Mouse (Mus musculus): ENCODE data around the gene Cntfr. TPM values are rescaled to one million over a fixed set of nuclear protein-coding genes. Genes with fewer than 3 reads are reported as not detected.
A peak's percentile ranks its signal among the peaks of the same experiment; 100 is the strongest.
"Not testable (repeated sequence)": the region's sequence is repeated elsewhere in the genome, so short reads cannot be mapped to it uniquely, and the experiment has no call there.

The Cntfr gene
- polyA plus RNA-seq, 1 experiment from 2014 or later = 0.22 TPM

DNA sequence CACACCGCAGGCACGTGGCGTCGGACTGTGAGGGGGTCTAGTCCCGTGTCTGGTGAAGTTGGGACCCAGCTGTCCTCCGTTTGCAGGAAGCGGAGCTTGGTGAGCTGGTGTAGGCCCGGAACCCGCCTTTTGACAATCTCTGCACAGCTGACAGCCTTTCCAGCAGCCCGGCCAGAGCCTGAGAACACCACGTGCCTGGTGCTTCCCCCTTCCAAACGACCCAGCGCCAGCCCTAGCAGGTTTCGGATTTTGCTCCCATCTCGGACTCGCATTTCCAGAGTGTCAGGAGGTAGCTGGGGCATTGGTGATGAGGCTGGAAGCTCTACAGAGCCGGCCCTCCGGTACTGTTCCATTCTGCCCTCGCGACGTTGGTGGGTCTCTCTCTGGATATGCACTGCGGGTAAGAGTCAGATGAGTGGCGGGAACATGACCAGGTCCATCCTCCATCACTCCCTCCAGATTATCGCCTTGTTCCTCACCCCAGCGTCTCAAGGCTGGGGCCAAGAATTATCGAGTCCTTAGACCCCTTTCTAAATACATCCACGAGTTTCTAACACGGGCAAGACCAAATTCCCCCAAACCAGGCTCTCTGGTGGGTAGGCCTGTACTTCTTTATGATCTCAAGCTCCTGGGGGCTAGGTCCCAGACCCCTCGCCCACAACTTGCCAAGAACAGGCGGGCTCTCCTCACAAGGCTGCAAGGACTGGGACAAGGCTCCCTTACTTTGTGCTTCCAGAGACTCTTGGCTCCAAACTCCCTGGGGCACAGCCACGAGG, 15.7 kb upstream of the Cntfr start:
- Histone ChIP-seq H3K27me3 (ENCODE audit: control insufficient read depth, insufficient read depth, low read depth, low read length) (peaks cover 3% of the 10 kb centered on the region; the same call in 1 of the 2 replicates), H3K36me3 (ENCODE audit: control insufficient read depth, insufficient read depth) (no peaks in the 10 kb centered on the region; the same call in 1 of the 2 replicates), H3K4me3 (ENCODE audit: low read depth, low read length) (peak overlapping the region; percentile 88), H3K9me3 (replicated peaks; ENCODE audit: control insufficient read depth, low read length) (no peaks in the 10 kb centered on the region), H3K4me2 (ENCODE audit: low read depth, low read length) (peak overlapping the region; percentile 96), H3K4me1 (ENCODE audit: control insufficient read depth, low read depth, low read length) (peaks cover 17% of the 10 kb centered on the region), H3K27ac (ENCODE audit: low read length) (peak overlapping the region; percentile 62; the same call in 1 of the 2 replicates), H3K9ac (ENCODE audit: low read depth, low read length) (peak overlapping the region; percentile 92)
- 42% methylated on average over 31 of the region's 31 CpGs for WGBS (ENCODE audit: insufficient replicate concordance)
- peak; percentile 35 for ATAC-seq (ENCODE audit: low read depth)

DNA sequence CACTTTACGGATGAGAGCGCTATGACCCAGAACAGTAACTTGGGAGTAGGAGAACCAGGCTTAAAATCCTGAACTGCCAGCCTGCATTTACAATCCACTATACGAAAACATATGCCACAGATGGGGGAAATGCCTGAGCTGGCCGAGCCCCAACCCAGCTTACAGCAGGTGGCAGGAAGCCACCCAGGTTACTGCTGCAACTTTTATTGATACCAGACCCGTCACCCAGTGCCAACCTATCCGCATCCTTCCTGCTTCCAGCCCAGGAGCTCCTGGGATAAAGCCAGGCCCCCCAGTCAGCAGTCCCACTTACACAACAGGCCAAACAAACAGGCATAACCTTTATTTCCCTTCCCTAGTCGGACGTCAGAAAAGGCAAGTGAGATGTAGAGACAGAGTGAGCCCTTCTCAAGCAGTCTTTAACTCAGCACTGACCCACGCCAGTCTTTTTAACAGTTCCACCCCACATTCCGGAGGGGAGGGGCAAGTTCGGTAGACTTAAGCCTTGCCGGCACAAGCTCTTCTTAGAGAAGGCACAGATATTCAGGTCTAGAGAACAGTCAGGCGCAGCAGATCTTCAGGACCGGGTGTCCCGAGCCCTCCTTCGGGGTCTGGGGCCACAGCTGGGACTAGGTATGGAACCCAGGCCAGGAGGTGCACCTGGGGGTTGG, 15.0 kb upstream of the Cntfr start:
- peak overlapping the region; percentile 88 for H3K4me3 ChIP-seq (ENCODE audit: low read depth, low read length)
- peak overlapping the region; percentile 96 for H3K4me2 ChIP-seq (ENCODE audit: low read depth, low read length)
- peaks cover 4% of the 10 kb centered on the region; the same call in 1 of the 2 replicates for H3K27me3 ChIP-seq (ENCODE audit: control insufficient read depth, insufficient read depth, low read depth, low read length)
- WGBS (ENCODE audit: insufficient replicate concordance) = 74% methylated on average over 16 of the region's 16 CpGs
- no peak for ATAC-seq (ENCODE audit: low read depth)
- peak overlapping the region; percentile 92 for H3K9ac ChIP-seq (ENCODE audit: low read depth, low read length)
- H3K4me1 ChIP-seq (ENCODE audit: control insufficient read depth, low read depth, low read length) = peaks cover 17% of the 10 kb centered on the region
- no peaks in the 10 kb centered on the region for H3K36me3 ChIP-seq (ENCODE audit: control insufficient read depth, insufficient read depth)
- no peaks in the 10 kb centered on the region for H3K9me3 ChIP-seq (replicated peaks; ENCODE audit: control insufficient read depth, low read length)
- H3K27ac ChIP-seq (ENCODE audit: low read length) = no peak overlapping the region

DNA sequence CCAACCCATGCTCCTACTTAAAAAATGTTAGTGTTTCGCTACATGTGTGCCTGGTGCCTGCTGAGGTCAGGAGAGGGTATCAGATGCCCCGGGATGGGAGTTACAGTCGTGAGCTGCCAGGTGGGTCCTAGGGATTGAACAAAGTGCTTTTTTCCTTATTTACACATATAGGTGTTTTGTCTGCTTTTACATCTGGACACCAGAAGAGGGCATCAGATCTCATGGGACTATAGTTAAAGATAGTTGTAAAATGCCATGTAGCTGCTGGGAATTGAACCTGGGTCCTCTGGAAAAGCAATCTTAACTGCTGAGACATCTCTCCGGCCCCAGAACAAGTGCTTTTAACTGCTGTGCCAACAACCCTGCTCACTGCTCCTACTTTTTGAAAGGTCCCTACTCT, 13.3 kb upstream of the Cntfr start:
- WGBS (ENCODE audit: insufficient replicate concordance) = 66% methylated on average over 4 of the region's 4 CpGs
- H3K9me3 ChIP-seq (replicated peaks; ENCODE audit: control insufficient read depth, low read length) = no peaks in the 10 kb centered on the region
- H3K4me3 ChIP-seq (ENCODE audit: low read depth, low read length) = no peak overlapping the region
- no peak overlapping the region for H3K27ac ChIP-seq (ENCODE audit: low read length)
- H3K4me2 ChIP-seq (ENCODE audit: low read depth, low read length) = no peak overlapping the region
- H3K4me1 ChIP-seq (ENCODE audit: control insufficient read depth, low read depth, low read length) = peaks cover 17% of the 10 kb centered on the region
- no peak for ATAC-seq (ENCODE audit: low read depth)
- H3K27me3 ChIP-seq (ENCODE audit: control insufficient read depth, insufficient read depth, low read depth, low read length) = peaks cover 8% of the 10 kb centered on the region; the same call in 1 of the 2 replicates
- H3K36me3 ChIP-seq (ENCODE audit: control insufficient read depth, insufficient read depth) = no peaks in the 10 kb centered on the region
- no peak overlapping the region for H3K9ac ChIP-seq (ENCODE audit: low read depth, low read length)

DNA sequence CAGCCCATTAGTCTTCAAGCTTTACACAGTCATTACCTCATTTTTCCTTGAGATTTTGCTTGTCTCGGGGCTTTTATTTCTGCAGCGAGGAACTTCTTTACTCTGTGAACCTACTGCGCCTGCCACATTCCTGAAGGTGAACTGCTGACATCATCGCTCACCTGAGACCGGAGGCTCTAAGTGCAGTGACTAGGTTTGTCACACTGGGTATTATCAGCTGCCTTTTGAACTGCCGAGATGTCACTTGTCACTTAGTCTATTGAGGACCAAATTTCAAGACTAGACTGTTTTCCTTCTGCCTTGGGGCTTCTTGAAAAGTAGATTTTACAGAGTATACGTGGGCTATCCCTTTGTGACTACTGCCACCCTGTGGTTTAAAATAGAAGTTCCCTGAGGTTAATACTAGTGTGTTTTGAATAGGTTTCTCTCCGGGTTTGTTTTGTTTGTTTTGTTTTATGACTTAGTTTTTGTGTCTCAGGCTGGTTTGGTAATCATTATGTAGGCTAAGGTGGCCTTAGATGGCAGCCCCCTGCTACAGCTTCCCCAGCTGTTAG, 11.4 kb upstream of the Cntfr start:
- ATAC-seq (ENCODE audit: low read depth) = no peak
- no peak overlapping the region for H3K9ac ChIP-seq (ENCODE audit: low read depth, low read length)
- H3K4me1 ChIP-seq (ENCODE audit: control insufficient read depth, low read depth, low read length) = peaks cover 9% of the 10 kb centered on the region
- WGBS (ENCODE audit: insufficient replicate concordance) = 37% methylated on average over 8 of the region's 8 CpGs
- H3K27me3 ChIP-seq (ENCODE audit: control insufficient read depth, insufficient read depth, low read depth, low read length) = peaks cover 13% of the 10 kb centered on the region
- H3K27ac ChIP-seq (ENCODE audit: low read length) = no peak overlapping the region
- no peak overlapping the region for H3K4me3 ChIP-seq (ENCODE audit: low read depth, low read length)
- H3K9me3 ChIP-seq (replicated peaks; ENCODE audit: control insufficient read depth, low read length) = no peaks in the 10 kb centered on the region
- H3K36me3 ChIP-seq (ENCODE audit: control insufficient read depth, insufficient read depth) = no peaks in the 10 kb centered on the region
- H3K4me2 ChIP-seq (ENCODE audit: low read depth, low read length) = no peak overlapping the region

DNA sequence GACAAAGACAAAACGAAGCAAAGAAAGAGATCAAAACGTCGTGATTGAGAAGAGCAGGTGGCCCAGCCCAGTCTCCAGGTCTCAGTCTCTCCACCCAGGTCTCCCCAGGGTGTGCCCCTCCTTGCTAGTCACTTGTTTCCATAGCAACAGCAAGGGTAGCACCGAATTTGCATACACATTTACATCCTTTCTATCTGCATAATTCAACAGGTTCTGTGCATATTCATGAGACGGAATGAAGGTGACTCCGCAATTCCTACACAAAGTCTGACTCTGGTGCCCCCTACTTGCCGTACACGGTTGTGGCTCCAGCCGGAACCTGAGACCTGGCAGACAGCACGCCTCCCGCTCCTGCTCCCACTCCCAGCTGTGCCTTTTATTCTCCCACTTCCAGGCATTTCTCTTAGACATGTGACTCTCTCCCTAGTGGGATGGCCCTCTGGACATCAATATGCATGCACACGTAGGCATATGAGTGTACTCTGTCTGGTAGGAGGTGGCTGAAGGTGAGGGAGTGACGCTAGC, 10.2 kb upstream of the Cntfr start:
- ATAC-seq (ENCODE audit: low read depth) = no peak
- Histone ChIP-seq H3K27me3 (ENCODE audit: control insufficient read depth, insufficient read depth, low read depth, low read length) (peaks cover 14% of the 10 kb centered on the region), H3K36me3 (ENCODE audit: control insufficient read depth, insufficient read depth) (no peaks in the 10 kb centered on the region), H3K4me2 (ENCODE audit: low read depth, low read length) (no peak overlapping the region), H3K4me1 (ENCODE audit: control insufficient read depth, low read depth, low read length) (peaks cover 2% of the 10 kb centered on the region), H3K27ac (ENCODE audit: low read length) (no peak overlapping the region), H3K9ac (ENCODE audit: low read depth, low read length) (no peak overlapping the region), H3K4me3 (ENCODE audit: low read depth, low read length) (no peak overlapping the region), H3K9me3 (replicated peaks; ENCODE audit: control insufficient read depth, low read length) (no peaks in the 10 kb centered on the region)
- WGBS (ENCODE audit: insufficient replicate concordance) = 4% methylated on average over 13 of the region's 13 CpGs

DNA sequence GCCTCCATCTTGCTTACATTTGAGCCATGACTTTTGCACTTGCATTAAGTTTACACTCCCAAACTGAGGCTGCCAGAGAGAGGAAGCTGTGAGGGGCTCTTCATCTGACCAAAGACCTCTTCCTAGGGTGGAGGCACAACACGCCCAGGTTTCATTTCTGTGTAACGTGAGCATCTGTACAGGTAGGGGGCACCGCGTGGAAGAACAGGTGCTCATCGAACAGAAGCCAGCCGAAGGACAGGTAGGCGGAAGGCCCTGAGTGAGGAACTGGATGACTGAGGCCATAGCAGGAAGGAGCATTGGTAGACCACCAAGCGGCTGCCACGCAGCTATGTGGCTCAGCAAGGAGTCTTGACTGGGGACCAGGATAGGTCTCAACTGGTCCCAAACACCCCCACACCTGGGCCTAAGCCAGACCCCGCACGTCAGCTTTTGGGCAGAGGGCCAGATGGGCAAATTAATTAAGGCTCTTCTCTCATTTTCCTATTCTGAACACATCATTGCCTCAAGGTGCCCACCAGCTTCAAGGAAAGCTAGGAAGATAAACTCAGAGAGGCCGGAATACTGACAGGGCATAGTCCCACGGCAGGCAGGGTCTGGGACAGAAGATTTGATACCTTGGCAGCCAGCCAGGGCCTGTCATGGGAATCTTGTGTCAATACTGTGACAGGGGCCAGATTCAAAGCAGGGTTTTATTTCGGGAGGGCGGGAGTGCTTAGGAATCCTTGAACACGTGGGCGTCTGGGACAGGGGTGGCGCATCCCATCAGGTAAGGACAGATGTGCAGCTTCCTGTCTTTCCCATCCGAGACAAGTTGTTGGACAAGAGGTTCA, 9.2 kb upstream of the Cntfr start:
- Histone ChIP-seq H3K9me3 (replicated peaks; ENCODE audit: control insufficient read depth, low read length) (no peaks in the 10 kb centered on the region), H3K4me1 (ENCODE audit: control insufficient read depth, low read depth, low read length) (no peaks in the 10 kb centered on the region), H3K9ac (ENCODE audit: low read depth, low read length) (no peak overlapping the region), H3K36me3 (ENCODE audit: control insufficient read depth, insufficient read depth) (no peaks in the 10 kb centered on the region), H3K4me2 (ENCODE audit: low read depth, low read length) (no peak overlapping the region), H3K27me3 (ENCODE audit: control insufficient read depth, insufficient read depth, low read depth, low read length) (peaks cover 14% of the 10 kb centered on the region), H3K27ac (ENCODE audit: low read length) (no peak overlapping the region), H3K4me3 (ENCODE audit: low read depth, low read length) (no peak overlapping the region)
- ATAC-seq (ENCODE audit: low read depth) = no peak
- 58% methylated on average over 19 of the region's 19 CpGs for WGBS (ENCODE audit: insufficient replicate concordance)

DNA sequence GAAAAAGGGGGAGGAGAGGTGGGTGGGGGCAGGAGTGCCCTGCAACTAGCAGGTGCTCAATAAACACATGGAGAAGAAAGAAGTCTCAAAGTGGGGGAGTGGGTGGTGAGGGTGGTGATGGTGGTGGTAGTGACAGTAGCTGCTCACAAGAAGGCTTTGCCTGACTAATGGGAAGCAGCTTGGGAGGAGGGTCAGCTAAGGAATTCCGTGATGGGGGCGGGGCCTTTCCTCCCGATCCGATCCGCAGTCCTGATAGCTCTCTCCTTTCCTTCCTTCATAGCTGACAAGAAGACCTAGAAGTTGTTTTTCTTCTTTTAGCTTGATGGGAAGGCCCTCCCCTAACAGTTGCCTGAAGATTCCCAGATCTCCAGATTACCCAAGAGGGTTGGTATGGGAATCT, 7.8 kb upstream of the Cntfr start:
- Histone ChIP-seq H3K27ac (ENCODE audit: low read length) (no peak overlapping the region), H3K36me3 (ENCODE audit: control insufficient read depth, insufficient read depth) (no peaks in the 10 kb centered on the region), H3K27me3 (ENCODE audit: control insufficient read depth, insufficient read depth, low read depth, low read length) (peaks cover 14% of the 10 kb centered on the region), H3K4me1 (ENCODE audit: control insufficient read depth, low read depth, low read length) (no peaks in the 10 kb centered on the region), H3K4me2 (ENCODE audit: low read depth, low read length) (no peak overlapping the region), H3K9me3 (replicated peaks; ENCODE audit: control insufficient read depth, low read length) (no peaks in the 10 kb centered on the region), H3K4me3 (ENCODE audit: low read depth, low read length) (no peak overlapping the region), H3K9ac (ENCODE audit: low read depth, low read length) (no peak overlapping the region)
- WGBS (ENCODE audit: insufficient replicate concordance) = 11% methylated on average over 5 of the region's 5 CpGs
- ATAC-seq (ENCODE audit: low read depth) = no peak

DNA sequence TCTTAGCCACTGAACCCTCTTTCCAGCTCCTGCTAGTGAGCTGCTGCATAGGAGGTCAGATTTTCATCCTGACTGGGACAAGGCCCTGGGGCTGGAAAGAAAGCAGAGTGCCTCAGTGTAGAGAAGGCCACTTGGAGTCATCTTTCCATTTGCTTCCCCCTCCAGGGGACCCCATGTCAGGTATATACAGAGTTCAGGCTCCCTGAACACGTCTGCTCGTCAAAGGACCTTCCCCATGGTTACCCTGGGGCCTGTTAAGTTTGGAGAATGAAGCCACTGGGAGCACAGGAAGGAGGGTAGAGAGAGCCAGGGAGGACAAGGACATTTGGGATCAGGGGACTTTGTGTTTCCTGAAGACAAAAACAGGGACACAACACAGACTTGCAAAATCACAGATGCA, 5.3 kb upstream of the Cntfr start:
- H3K9ac ChIP-seq (ENCODE audit: low read depth, low read length); H3K27ac ChIP-seq (ENCODE audit: low read length); H3K4me3 ChIP-seq (ENCODE audit: low read depth, low read length); H3K4me1 ChIP-seq (ENCODE audit: control insufficient read depth, low read depth, low read length); H3K9me3 ChIP-seq (replicated peaks; ENCODE audit: control insufficient read depth, low read length); H3K36me3 ChIP-seq (ENCODE audit: control insufficient read depth, insufficient read depth); ATAC-seq (ENCODE audit: low read depth); H3K4me2 ChIP-seq (ENCODE audit: low read depth, low read length): not testable (repeated sequence)
- peaks cover 10% of the 10 kb centered on the region for H3K27me3 ChIP-seq (ENCODE audit: control insufficient read depth, insufficient read depth, low read depth, low read length)
- WGBS (ENCODE audit: insufficient replicate concordance) = 54% methylated on average over 2 of the region's 2 CpGs
